Mouse (Mus musculus): ENCODE measurements around the gene Ass1.

Ass1 gene

DNA sequence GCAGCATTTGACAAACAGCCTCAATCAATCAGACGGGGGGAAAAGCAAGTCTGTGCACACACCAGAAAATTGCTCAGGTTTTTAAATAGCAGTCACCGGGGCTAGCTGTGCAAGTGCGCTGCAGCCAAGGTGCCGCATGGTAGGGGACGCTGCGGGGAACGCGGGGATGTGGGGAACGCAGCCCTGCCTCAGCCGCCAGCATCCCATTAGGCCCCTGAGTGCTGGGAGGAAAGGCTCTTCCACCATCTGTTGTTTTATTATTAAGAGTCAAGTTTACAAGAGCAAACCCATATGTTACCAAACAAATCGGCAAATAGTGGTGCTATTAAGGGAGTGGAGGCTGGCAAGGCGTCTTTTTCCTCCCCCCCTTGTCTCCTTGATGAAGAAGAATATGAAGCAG lies 19.2 kb downstream of the Ass1 start:
- DNase-seq (ENCODE audit: low spot score), result no peak

DNA sequence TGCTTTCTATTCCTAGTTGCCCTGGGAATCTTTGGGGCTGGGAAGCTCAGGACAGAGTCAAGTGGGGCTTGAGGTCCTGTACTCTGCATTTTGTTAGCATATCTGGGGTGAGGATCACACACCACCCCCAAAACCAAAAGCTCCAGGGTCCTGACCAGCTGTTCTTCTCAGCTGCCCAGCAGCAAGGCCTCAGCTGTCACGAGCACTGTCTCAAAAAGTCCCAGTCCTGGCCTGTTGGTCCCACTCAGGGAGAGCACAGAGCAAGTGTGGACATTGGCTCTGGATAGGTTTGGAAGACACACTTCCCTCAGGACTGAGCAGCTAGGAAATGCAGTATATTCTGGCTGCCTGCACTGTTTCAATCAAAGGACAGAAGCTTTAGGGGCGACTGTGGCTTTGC lies 20.5 kb downstream of the Ass1 start:
- no peak for DNase-seq (ENCODE audit: low spot score)

DNA sequence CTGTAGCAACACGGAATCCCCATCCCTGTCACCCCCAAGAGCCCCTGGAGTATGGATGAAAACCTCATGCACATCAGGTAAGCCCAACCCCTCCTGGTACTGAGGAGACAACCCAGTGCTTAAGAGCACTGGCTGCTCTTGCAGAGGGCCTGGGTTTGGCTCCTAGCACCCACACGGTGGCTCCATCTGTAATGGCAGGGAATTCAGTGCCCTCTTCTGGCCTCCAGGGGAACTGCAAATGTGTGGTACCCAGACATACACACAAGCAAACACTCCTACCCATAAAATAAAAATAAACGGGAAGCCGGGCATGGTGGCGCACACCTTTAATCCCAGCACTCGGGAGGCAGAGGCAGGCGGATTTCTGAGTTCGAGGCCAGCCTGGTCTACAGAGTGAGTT lies 22.3 kb downstream of the Ass1 start:
- no peak for DNase-seq (ENCODE audit: low spot score)

DNA sequence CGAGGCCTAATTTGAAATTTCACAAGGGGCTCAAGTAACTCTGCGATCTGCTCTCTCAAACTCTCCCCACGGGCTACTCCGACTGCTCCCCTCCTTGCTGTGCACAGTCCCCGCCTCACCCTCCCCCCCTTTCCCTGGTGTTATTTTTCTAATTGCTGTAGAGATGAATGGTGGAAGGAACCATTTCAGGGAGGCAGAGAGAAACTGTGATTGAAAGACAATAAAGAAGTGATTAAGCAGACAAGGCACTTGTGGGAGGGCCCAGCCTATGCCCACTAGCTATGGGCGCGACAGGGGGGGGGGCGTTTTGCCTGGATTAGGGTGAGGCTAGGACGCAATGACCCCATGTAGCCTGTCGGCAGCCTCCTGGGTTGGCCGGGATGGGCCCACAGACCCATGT lies 23.2 kb downstream of the Ass1 start:
- no peak for DNase-seq (ENCODE audit: low spot score)

DNA sequence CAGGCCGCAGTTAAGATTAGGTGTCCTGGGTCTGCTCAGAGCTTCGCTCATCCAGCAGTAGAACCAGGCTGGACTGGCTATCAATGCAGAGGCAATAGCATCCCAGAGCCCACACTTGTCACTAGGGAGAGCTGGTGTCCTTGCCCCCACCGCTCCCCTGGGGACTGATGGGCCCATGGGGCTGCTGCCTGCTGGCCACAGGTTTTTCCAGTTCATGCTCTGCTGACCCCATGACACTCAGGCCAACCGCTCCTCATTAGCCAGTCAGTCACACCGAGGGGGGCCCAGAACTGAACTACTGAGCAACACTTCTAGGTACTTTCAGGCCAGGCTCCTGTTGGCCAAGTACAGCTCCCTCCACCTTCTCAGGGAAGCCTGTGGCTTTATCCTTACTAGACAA lies 24.3 kb downstream of the Ass1 start:
- no peak for DNase-seq (ENCODE audit: low spot score)

DNA sequence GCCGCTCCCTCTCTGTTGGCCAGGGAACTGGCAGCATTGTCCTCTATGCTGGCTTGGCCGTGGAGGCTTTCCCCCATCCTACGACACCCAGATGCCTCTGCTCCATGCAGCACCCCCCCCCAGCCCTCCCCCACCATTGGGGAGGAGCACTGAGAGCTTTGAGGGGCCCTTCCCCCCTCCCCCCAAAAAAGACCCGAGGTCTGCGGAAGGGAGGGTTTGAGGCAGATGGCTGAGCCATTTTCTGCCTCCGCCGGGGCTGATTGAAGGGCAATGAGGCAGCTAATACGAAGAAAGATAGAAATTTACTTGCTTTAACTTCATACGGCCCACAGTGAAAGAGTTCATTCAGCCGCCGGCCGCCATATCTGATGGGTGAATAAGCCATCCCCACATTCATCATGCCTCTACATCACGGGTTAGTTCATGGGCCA lies 25.1 kb downstream of the Ass1 start:
- no peak for DNase-seq (ENCODE audit: low spot score)

DNA sequence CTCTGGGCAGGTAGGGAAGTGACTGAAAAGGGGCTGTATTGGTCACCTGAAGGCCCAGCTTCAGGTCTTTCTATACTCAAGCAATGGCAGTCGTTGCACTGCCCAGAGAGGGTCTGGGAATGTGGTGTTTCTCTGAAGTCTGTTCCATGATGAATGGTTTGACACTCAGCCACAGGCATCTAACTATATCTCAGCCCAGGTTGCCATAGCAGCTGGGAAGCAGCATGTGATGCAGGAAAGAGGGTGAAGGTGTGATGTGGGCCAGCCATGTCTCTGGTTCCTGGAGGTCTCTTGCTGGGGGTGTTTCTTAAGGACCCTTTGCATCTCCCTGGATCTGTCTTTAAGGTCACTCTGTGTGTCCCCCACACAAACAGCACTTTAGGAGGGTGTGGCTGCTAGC lies 26.1 kb downstream of the Ass1 start:
- no peak for DNase-seq (ENCODE audit: low spot score)

DNA sequence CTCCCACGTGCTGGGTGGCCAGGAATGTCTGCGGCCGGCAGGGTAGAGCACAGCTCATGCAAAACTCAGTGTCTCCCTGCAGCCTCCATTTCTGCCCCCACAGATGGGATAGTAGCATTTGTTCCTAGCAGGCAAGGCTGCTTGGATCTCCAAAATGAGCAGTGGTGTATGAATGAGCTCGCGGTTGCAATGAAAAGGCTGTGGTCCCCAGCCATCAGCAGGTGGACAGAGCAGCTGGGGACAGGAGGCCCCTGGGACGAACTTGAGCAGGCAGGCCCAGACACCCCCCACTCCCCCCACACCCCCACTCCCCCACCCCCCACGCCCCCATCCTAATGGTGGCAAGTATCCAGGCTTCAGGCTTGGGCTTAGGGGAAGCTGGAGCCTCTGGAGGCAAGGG lies 27.1 kb downstream of the Ass1 start:
- DNase-seq (ENCODE audit: low spot score), result no peak

DNA sequence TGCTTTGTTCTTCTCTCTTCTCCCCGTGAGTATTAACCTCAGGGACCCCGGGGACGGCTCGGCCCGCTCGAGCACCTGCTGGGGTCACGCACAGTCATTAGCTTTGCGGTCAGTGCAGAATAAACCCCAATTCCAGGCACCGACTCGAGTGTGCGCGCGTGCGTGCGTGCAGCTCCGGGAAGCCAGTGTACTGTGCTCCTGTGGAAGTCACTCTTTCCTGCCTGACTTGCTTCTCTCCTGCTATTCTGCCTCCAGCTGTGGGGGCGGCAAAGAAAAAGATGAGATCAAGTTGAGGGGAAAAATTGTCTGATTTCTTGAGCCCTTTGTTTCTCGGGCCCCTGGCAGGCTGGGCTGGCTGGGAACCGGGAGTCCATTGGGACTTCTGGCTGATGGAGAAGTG lies 27.6 kb downstream of the Ass1 start:
- DNase-seq (ENCODE audit: low spot score), result no peak

DNA sequence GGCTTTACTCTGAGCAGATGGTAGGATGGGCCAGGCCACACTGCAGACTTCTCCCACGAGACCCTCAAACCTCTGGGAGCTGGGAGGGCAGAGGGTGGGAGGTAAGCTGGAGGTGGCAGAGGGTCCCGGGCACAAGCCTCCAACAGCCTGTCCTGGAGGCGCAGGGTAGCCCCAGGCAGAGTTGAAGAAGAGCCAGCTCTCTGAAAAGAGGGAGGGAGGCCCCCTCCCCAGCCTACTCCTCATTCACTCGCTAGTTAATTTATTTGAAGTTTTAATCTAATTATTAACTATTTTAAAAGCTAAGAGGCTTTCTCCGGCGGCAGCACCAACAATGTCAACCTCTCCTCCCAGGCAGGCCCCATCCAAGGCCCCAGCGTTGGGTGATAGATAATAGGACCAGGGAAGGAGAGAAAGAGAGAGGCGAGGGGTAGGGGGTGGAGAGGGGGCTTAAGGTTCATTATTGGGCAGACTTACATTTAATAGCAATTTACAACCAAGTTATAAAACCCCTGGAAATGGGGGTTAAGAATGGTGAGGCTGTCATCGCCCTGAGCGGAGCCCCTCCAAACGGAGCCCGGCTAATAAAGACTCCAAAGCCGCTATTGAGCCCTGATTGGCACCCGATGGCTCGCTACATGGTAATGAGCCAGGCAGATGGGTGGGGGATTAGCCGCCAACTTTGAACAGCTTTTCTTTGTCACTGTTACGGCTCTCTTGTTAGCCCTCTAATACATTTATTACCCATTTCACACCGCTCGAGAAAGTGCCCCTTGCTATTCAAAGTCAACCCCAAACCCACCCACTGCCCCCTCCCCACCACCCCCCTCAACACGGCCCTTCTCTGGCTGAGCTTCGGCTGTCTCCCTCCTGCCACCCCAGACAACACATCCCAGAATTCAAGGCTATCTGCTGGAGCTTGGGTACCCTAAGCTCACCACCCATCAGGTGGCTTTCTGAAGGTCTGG lies 29.6 kb downstream of the Ass1 start:
- DNase-seq (ENCODE audit: low spot score), result no peak

DNA sequence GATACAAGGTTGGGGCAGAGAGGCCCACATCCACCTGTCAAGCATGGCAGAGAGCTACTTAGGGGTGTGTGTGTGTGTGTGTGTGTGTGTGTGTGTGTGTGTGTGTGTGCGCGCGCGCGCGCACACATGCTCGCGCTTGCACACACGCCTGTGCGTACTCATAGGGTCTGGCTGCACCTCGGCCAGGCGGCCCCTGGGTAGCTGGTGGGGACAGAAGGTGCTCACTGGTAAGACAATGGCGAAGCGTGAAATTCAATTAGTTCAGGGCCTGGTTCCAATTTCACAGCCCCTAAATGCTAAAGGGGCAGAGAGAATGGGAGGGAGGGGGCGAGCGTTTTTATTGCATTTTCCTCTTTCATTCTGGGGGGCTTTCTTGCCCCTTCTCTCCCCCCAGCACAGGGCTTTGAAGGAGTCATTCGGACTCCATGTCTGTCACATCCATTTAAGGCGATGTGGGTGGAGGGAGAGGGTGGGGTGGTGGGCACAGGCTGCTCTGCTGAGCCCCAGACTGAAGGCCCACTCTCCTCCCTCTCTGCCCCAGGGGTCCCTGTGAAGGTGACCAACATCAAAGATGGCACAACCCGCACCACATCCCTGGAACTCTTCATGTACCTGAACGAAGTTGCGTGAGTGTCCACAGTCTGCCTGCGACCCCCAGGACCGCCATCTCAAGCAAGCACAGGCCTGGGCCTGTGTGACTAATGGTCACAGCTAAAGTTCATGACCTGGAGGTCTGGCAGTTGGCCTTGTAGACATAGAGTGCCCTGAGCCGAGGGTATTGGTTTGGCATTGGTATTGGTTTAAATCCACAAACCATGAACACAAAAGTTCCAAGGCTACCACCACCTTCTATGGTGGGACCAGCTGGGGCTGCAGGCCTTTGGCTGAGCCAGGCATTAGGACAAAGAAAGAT lies 30.5 kb downstream of the Ass1 start:
- no peak for DNase-seq (ENCODE audit: low spot score)

DNA sequence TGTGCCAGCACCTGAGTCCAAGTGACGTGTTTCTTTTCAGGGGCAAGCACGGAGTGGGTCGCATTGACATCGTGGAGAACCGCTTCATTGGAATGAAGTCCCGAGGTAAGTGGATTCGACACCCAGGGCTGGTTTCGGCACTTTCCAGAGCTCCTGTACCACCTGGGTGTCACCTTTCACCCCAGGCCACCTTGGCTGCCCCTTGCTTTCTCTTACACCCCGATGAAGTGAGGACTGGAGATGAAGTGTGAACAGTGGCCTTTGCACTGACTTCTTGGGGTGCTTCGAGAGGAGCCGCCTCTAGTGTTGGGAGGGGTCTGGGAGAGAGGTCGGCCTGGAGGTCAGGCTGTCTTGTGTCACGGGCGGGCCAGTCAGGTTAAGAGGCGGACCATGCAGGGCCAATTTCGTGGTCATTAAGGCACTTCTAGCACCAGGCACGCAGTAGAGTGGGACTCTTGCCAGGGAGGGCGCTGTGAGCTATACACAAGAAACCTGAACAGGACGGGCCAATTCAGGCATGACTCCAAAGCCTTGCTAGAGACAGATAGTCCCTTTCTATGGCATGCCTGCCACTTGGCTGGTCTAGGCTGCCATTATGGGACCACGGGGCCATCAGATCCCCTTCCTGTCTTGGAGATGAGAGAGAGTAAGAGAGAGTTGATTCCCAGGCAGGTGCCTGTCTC lies 31.6 kb downstream of the Ass1 start:
- DNase-seq (ENCODE audit: low spot score), result no peak

DNA sequence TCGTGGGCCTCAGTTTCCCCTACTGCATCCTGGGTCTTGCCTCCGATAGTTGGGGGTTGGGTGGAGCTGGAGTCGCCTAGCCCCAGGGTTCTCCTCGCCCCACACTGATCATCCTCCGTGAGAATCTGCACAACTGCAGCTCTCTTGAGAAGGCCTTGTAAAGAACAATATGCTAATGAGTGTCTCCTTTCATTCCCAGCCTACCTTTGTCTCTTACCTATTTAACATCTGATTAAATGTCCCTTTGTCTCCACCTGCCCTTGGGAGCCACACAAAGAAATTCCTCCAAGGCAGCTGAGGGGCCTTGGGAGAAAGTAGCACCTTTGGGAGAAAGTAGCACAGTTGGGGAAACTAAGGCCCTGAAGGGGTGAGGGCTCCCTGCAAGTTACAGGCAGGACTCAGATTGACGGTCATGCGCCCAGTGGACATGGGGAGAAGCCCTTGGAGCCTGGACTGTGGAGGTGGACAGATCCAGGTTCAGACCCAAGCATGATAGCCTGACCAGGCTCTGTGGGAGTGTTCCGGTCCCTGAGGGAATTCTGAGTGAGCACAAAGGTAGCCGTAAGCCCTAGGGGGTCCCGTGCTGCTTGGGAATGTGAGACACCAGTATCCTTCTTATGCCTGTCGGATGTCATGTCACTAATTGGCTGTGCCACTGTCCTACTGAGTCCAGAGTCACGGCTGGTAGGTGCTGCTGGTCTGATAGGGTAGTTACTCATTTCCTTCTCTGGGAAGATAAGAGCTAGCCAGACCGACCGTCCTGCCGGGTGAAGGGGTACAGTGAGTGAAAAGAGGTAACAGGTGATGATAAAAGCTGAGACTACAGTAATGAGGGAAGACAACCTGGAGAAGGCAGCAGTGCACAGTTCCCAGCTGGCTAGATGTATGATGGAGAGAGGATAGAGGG lies 32.9 kb downstream of the Ass1 start:
- DNase-seq (ENCODE audit: low spot score), result no peak

DNA sequence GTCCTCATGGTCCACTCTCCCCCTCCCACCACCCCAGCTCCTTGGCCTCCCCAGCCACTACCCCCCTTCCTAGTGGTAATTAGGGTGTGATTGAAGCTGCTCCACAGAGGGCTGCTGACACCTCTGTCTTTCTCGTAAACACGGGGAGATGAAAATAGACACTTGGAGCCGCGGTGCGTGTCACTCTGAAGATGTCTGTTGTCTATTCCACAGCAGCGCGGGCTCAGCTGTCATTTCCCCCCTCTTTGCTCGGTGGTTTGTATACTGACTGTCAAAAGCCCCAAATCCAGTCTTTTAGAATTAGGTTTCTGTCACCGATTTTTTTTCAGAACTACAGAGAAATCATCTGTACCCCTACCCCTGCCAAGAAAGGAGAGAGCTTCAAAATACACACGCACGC lies 35.5 kb downstream of the Ass1 start:
- DNase-seq (ENCODE audit: low spot score), result no peak

DNA sequence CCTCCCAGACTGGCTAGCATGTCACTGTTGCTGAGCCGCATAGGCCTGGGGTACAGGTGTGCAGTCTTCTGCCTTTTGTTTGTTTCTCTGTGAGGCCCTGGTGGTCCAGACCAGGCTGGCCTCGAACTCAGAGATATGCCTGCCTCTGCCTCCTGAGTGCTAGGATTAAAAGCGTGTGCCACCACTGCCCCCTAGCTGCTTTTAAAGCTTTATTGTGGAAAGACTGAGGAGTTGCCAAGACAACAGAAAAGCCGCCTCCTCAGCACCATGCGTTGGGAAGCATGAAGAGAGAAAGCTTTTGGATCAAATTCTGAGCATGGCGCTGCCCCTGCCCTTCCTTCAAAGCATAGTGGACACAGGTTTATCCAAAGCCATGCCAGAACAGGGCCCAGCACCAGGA lies 38.8 kb downstream of the Ass1 start:
- DNase-seq (ENCODE audit: low spot score), result no peak

DNA sequence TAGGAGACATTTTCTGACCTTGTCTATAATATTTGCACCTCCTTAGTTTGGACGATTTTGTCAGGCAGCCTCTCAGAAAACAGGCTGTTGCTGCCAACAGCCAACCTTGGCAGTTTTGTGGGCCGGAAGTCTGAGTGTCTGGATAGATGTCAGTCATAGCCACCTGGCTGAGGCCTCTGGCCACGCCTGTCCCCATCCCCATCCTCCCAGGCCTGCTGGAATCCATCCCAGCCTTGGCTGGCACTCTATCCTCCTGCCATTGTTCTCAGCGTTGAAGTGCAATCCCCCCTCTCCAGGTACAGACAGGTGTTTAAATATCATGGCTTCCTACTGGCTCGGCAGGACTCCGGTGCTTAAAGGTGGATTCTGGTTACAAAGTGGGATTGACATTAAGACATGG lies 41.3 kb downstream of the Ass1 start:
- DNase-seq (ENCODE audit: low spot score), result peak; percentile 17

DNA sequence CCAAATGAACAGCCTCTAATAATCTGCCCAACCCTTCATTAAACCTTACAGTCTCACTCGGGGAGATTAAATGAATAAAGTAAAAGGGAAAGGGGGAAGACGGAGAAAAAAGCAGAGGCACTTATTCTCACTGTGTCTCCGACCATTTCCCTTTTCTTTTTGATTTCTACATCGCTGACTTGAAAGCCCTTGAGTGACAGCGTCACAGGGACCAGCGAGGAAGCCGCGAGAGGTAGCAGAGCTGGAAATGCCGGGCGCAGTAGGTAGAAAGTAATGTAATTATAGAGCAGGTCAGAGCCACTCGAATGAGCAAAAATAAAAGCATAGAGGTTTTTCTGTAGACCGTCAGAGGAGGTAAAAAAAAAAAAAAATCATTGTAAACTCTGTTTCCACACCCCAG lies 46.5 kb downstream of the Ass1 start:
- DNase-seq (ENCODE audit: low spot score), result no peak

DNA sequence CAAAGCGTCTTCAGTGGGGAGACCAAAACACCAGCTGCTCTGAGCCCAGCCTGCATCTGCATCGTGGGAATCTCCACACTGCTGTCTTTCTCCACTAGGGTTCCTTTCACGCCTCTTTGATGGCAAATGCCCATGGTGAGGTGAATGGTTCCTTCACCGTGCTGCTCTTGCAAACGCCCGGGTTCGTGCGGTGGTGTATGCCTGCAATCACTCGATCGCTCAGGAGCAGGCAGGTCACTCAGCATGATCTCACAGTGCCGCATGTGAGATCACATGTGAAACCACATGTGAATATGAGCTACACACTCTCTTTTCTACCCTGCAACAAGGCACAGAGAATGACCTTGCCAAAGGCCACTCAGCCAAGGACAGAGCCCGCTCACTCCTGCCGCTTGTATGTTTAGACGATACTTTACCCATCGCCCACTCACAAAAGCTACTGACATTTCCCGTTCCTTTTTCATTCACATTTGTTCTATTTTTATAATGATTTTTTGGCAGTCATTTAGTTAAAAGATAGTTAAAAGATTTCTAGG lies 51.9 kb downstream of the Ass1 start:
- no peak for DNase-seq (ENCODE audit: low spot score)

DNA sequence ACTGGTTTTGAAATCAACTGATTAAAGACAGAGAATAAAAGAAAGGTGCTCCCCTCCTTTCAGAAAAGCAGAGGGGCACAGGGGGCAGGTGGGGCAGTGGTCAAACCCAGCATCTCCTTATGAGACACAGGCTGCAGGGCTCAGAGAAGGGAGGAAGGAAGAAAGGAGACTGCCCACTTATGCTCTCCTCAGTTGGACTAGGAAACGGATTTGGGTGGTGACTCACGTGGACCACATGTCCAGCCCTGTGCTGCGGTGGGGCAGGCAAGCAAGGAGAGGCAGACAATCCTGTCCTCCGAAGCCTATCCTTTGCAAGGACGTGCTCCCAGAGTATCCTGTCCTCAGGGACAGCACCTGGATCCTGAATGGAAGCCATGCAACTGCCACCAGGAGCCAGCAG lies 54.6 kb downstream of the Ass1 start:
- no peak for DNase-seq (ENCODE audit: low spot score)

DNA sequence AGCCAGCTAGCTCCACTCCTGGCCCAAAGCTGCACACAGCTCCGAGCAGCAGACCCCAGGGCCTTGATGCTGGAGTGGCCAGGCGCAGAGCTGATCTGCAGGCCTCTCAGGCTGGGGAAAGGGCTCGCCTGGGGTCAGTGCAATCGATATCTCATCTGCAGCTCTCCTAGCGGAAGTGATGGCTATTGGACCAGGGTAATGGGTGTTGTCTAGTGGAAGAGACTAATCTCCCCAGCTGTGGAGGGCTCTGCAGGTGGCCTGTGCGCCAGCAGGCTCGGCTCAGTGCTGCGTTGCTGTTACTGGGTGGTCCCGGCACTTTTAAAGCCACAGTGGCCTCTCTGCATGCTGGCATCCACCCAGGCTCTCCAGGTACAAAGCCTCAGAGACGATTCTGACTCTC lies 55.8 kb downstream of the Ass1 start:
- no peak for DNase-seq (ENCODE audit: low spot score)

DNA sequence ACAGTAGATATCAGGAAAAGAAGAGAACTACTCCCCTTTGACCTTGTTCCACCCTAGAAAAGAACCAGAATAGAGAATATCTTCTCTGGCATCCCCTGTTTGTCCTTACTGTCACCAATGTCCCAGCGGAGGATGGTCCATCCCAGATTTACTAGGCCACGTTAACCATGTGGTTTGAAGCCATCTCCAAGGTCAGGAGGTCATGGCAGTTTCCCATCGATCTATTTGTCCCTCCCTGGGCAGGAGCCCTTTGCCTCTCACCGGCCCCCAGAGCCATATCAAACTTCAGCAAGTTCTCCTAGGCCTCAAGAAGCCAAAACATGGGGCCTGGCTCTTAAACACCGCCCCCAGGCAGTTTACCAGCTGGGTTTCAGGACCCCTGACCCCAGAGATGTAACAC lies 60.2 kb downstream of the Ass1 start:
- no peak for DNase-seq (ENCODE audit: low spot score)
